Mouse (Mus musculus): ENCODE results near the gene Grb2. TPM values are rescaled to one million over a fixed set of nuclear protein-coding genes. Genes with fewer than 3 reads are reported as not detected.

Gene Grb2
- polyA plus RNA-seq, 1 experiment: 45.0 TPM

DNA sequence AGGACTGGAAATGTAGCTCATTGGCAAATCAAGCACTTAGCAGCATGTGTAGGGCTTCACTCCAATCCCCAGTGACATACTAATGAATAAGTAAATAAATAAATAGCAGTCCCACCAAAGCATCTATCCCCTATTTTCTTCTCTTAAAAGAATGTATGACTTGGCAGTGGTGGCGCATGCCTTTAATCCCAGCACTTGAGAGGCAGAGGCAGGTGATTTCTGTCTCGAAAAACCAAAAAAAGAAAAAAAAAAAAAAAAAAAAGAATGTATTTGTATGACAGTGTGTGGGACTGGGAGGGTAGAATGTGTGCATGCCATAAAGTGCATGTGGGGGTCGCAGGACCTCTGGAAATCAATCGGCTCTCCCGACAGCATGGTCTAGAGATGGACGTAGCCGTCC is 22.4 kb downstream of the Grb2 start:
- no peak for TF ChIP-seq FOSL1 (IDR thresholded peaks at IDR 0.05; ENCODE audit: insufficient read depth, low read length, poor library complexity, severe bottlenecking)
- peak; percentile 52 for TF ChIP-seq MYOD1 (IDR thresholded peaks at IDR 0.05; ENCODE audit: control insufficient read depth, insufficient read length, low read depth)
- H3K36me3 ChIP-seq (ENCODE audit: control insufficient read depth, insufficient read depth): peaks cover 15% of the 10 kb centered on the region
- peaks cover 81% of the 10 kb centered on the region for H3K79me3 ChIP-seq (ENCODE audit: low read depth)
- H3ac ChIP-seq (ENCODE audit: control insufficient read depth, insufficient read length, low read depth): peak overlapping the region; percentile 40
- peaks cover 100% of the 10 kb centered on the region for H3K79me2 ChIP-seq (ENCODE audit: control insufficient read depth, insufficient read depth)
- no peak overlapping the region for H3K4me3 ChIP-seq (ENCODE audit: insufficient read depth, poor library complexity, severe bottlenecking)
- H3K27me3 ChIP-seq (ENCODE audit: control insufficient read depth, insufficient read depth, insufficient read length): no peaks in the 10 kb centered on the region

- H3K36me3 ChIP-seq (ENCODE audit: control insufficient read depth, insufficient read depth): peaks cover 15% of the 10 kb centered on the region
- H3K79me3 ChIP-seq (ENCODE audit: low read depth): peaks cover 79% of the 10 kb centered on the region
- H3K4me3 ChIP-seq (ENCODE audit: insufficient read depth, poor library complexity, severe bottlenecking): no peak overlapping the region
- H3K79me2 ChIP-seq (ENCODE audit: control insufficient read depth, insufficient read depth): peaks cover 100% of the 10 kb centered on the region
- H3ac ChIP-seq (ENCODE audit: control insufficient read depth, insufficient read length, low read depth): no peak overlapping the region
- TF ChIP-seq FOSL1 (IDR thresholded peaks at IDR 0.05; ENCODE audit: insufficient read depth, low read length, poor library complexity, severe bottlenecking) (no peak), MAX (IDR thresholded peaks at IDR 0.05) (no peak), USF1 (IDR thresholded peaks at IDR 0.05; ENCODE audit: low read depth) (no peak), CTCF (IDR thresholded peaks at IDR 0.05; ENCODE audit: control insufficient read depth, insufficient read depth, insufficient read length) (no peak), MYOD1 (IDR thresholded peaks at IDR 0.05; ENCODE audit: control insufficient read depth, insufficient read length, low read depth) (no peak), MYOG (IDR thresholded peaks at IDR 0.05; ENCODE audit: control insufficient read depth, extremely low read depth, insufficient read length) (no peak), CEBPB (IDR thresholded peaks at IDR 0.05; ENCODE audit: low read depth) (no peak)
- H3K27me3 ChIP-seq (ENCODE audit: control insufficient read depth, insufficient read depth, insufficient read length): no peaks in the 10 kb centered on the region
Observed at GRCm38 (mm10) chr11:115684877-115685276, 23.5 kb downstream of the Grb2 start.

GRCm38 (mm10) chr11:115683326-115683725 is 25.1 kb downstream of the Grb2 start:
- Histone ChIP-seq H3K27me3 (ENCODE audit: control insufficient read depth, insufficient read depth, insufficient read length) (no peaks in the 10 kb centered on the region), H3K36me3 (ENCODE audit: control insufficient read depth, insufficient read depth) (peaks cover 19% of the 10 kb centered on the region), H3K79me3 (ENCODE audit: low read depth) (peaks cover 77% of the 10 kb centered on the region), H3K4me3 (ENCODE audit: insufficient read depth, poor library complexity, severe bottlenecking) (no peak overlapping the region), H3ac (ENCODE audit: control insufficient read depth, insufficient read length, low read depth) (no peak overlapping the region), H3K79me2 (ENCODE audit: control insufficient read depth, insufficient read depth) (peaks cover 100% of the 10 kb centered on the region)
- TF ChIP-seq CEBPB (IDR thresholded peaks at IDR 0.05; ENCODE audit: low read depth) (no peak), MYOD1 (IDR thresholded peaks at IDR 0.05; ENCODE audit: control insufficient read depth, insufficient read length, low read depth) (no peak), USF1 (IDR thresholded peaks at IDR 0.05; ENCODE audit: low read depth) (no peak), CTCF (IDR thresholded peaks at IDR 0.05; ENCODE audit: control insufficient read depth, insufficient read depth, insufficient read length) (no peak), FOSL1 (IDR thresholded peaks at IDR 0.05; ENCODE audit: insufficient read depth, low read length, poor library complexity, severe bottlenecking) (no peak), MAX (IDR thresholded peaks at IDR 0.05) (no peak), MYOG (IDR thresholded peaks at IDR 0.05; ENCODE audit: control insufficient read depth, extremely low read depth, insufficient read length) (no peak)

GRCm38 (mm10) chr11:115682411-115682810 is 26.0 kb downstream of the Grb2 start:
- Histone ChIP-seq H3ac (ENCODE audit: control insufficient read depth, insufficient read length, low read depth) (no peak overlapping the region), H3K79me2 (ENCODE audit: control insufficient read depth, insufficient read depth) (peaks cover 100% of the 10 kb centered on the region), H3K4me3 (ENCODE audit: insufficient read depth, poor library complexity, severe bottlenecking) (no peak overlapping the region), H3K27me3 (ENCODE audit: control insufficient read depth, insufficient read depth, insufficient read length) (no peaks in the 10 kb centered on the region), H3K79me3 (ENCODE audit: low read depth) (peaks cover 76% of the 10 kb centered on the region), H3K36me3 (ENCODE audit: control insufficient read depth, insufficient read depth) (peaks cover 23% of the 10 kb centered on the region)
- TF ChIP-seq FOSL1 (IDR thresholded peaks at IDR 0.05; ENCODE audit: insufficient read depth, low read length, poor library complexity, severe bottlenecking) (no peak), MYOG (IDR thresholded peaks at IDR 0.05; ENCODE audit: control insufficient read depth, extremely low read depth, insufficient read length) (no peak), MYOD1 (IDR thresholded peaks at IDR 0.05; ENCODE audit: control insufficient read depth, insufficient read length, low read depth) (no peak), CEBPB (IDR thresholded peaks at IDR 0.05; ENCODE audit: low read depth) (no peak), USF1 (IDR thresholded peaks at IDR 0.05; ENCODE audit: low read depth) (no peak), MAX (IDR thresholded peaks at IDR 0.05) (no peak), CTCF (IDR thresholded peaks at IDR 0.05; ENCODE audit: control insufficient read depth, insufficient read depth, insufficient read length) (no peak)

GRCm38 (mm10) chr11:115679554-115680238 is 28.7 kb downstream of the Grb2 start:
- Histone ChIP-seq H3K36me3 (ENCODE audit: control insufficient read depth, insufficient read depth) (peaks cover 30% of the 10 kb centered on the region), H3K79me2 (ENCODE audit: control insufficient read depth, insufficient read depth) (peaks cover 100% of the 10 kb centered on the region), H3K27me3 (ENCODE audit: control insufficient read depth, insufficient read depth, insufficient read length) (no peaks in the 10 kb centered on the region), H3K79me3 (ENCODE audit: low read depth) (peaks cover 78% of the 10 kb centered on the region), H3K4me3 (ENCODE audit: insufficient read depth, poor library complexity, severe bottlenecking) (no peak overlapping the region), H3ac (ENCODE audit: control insufficient read depth, insufficient read length, low read depth) (no peak overlapping the region)
- TF ChIP-seq CTCF (IDR thresholded peaks at IDR 0.05; ENCODE audit: control insufficient read depth, insufficient read depth, insufficient read length) (no peak), MYOD1 (IDR thresholded peaks at IDR 0.05; ENCODE audit: control insufficient read depth, insufficient read length, low read depth) (no peak), MYOG (IDR thresholded peaks at IDR 0.05; ENCODE audit: control insufficient read depth, extremely low read depth, insufficient read length) (no peak), MAX (IDR thresholded peaks at IDR 0.05) (no peak), USF1 (IDR thresholded peaks at IDR 0.05; ENCODE audit: low read depth) (no peak), FOSL1 (IDR thresholded peaks at IDR 0.05; ENCODE audit: insufficient read depth, low read length, poor library complexity, severe bottlenecking) (no peak), CEBPB (IDR thresholded peaks at IDR 0.05; ENCODE audit: low read depth) (no peak)

GRCm38 (mm10) chr11:115678861-115679260 is 29.5 kb downstream of the Grb2 start:
- H3K79me2 ChIP-seq (ENCODE audit: control insufficient read depth, insufficient read depth): peaks cover 100% of the 10 kb centered on the region
- TF ChIP-seq MYOG (IDR thresholded peaks at IDR 0.05; ENCODE audit: control insufficient read depth, extremely low read depth, insufficient read length) (no peak), MYOD1 (IDR thresholded peaks at IDR 0.05; ENCODE audit: control insufficient read depth, insufficient read length, low read depth) (no peak), CEBPB (IDR thresholded peaks at IDR 0.05; ENCODE audit: low read depth) (no peak), MAX (IDR thresholded peaks at IDR 0.05) (no peak), USF1 (IDR thresholded peaks at IDR 0.05; ENCODE audit: low read depth) (no peak), FOSL1 (IDR thresholded peaks at IDR 0.05; ENCODE audit: insufficient read depth, low read length, poor library complexity, severe bottlenecking) (no peak), CTCF (IDR thresholded peaks at IDR 0.05; ENCODE audit: control insufficient read depth, insufficient read depth, insufficient read length) (no peak)
- peaks cover 77% of the 10 kb centered on the region for H3K79me3 ChIP-seq (ENCODE audit: low read depth)
- no peaks in the 10 kb centered on the region for H3K27me3 ChIP-seq (ENCODE audit: control insufficient read depth, insufficient read depth, insufficient read length)
- H3ac ChIP-seq (ENCODE audit: control insufficient read depth, insufficient read length, low read depth): no peak overlapping the region
- peaks cover 30% of the 10 kb centered on the region for H3K36me3 ChIP-seq (ENCODE audit: control insufficient read depth, insufficient read depth)
- no peak overlapping the region for H3K4me3 ChIP-seq (ENCODE audit: insufficient read depth, poor library complexity, severe bottlenecking)

Data from C2C12 (cell line).